Mouse (Mus musculus) left cerebral cortex, postnatal 36 days (tissue): ENCODE results near the gene Izumo4. TPM values are rescaled to one million over a fixed set of nuclear protein-coding genes. Genes with fewer than 3 reads are reported as not detected.

Source experiments
- DNase-seq, 2 experiments: peaks; one replicate each; pipeline ENCODE4 v3.0.0; 2021 to 2022; ENCODE audit warnings: low spot score in 2 of 2, mixed read lengths in 1 of 2
- intact Hi-C: fragments of 180-260 bp; cut with DNase I; formaldehyde crosslinking; loops from one replicate; pipeline ENCODE4 v1.15.1; 2025
- total RNA-seq, 2 experiments: library from RNA; stranded (reverse); gene quantifications; 2 replicates each; pipeline ENCODE4 v1.2.3; 2021

Gene Izumo4
- total RNA-seq, result 10 to 100 TPM; 36.7 to 47.3 TPM

DNA sequence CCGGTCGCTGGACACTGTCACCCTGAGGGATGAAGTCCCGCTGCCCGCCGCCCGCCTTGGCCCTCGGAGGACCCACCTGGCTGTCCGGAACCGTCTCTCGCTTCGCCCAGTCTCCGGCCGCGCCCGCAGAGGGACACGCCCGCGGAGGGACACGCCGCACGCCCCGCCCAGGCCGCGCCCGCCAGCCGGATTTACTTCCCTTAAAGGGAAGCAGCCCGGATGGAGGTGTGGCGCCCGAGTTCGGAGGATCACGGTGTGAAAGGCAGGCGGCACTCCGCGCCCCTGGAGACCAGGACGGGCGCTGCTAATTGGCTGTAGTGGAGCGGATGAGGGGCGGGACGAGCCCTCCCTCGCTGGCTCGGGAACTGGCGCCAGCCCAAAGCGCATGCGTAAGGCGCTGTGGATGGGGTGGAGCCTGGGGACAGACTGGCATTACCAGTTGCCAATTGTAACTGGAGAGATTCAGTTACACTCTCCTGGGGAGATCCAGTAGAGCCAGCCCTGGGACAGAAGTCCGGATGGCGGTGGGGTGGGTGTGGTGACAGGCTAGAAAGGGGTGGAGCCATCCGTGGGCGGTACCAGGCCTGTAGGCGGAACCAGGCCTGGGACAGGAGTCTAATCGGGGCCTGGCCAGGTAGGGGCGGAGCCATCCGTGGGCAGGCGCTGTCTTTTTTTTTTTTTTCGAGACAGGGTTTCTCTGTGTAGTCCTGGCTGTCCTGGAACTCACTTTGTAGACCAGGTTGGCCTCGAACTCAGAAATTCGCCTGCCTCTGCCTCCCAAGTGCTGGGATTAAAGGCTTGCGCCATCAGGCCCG is at the start of gene Izumo4, which contains the start of gene Mob3a:
Gene Izumo4, plus strand, starts transcription at position 464 of the 815 bp plus-strand sequence.
Gene Mob3a, minus strand, starts transcription at position 257 of the 815 bp plus-strand sequence.
- intact Hi-C loops, result loop anchor here (5.0 kb wide), 1 partner anchor 45 kb away; the partner anchor contains the start of gene Btbd2
- peak; percentile 99 to 100 for DNase-seq

DNA sequence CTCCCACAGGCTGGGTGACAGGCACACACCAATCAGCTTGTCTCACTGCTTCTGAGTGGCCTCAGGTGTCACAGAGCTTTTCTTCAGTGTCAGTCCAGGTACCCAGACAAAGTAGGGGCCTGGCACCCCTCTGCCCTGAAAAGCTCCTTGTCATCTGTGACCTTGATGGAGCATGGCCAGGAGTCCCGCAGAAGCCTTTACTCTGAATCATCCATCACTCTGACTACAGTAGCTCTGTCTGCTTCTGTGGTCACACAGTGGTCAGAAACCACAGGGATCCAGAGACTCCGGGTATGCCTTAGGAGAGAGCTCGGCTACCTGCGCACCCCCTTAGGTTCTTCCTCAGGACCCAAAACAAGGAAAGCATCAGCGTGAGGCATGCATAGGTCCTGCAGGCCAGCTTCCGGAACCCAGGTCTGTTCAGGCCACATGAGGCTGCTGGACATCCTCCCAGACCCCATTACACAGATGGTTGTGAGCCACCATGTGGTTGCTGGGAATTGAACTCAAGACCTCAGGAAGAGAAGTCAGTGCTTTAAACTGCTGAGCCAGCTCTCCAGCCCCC is 48.7 kb upstream of the Izumo4 start:
- DNase-seq, result no peak
- intact Hi-C loops, result no loop called here

DNA sequence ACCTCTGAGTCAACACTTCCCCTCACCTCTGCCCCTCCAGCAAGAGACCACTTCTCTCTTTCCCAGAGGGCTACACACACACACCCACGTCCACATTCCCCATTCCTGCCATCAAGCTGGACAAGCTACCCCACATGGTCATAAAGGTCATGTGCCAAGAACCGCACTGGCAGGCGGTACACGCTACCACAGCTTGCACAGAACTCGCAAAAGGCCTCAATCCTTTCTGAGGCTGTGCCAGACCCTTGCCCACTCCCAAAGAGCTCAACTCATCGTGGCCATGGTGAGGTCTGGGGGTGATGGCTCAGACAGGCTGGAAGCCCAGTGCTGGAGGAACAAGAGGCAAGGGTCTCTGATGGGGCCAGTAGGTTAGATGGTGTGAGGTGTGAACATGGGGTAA is 47.1 kb upstream of the Izumo4 start:
- no peak for DNase-seq
- intact Hi-C loops, result loop anchor here (5.0 kb wide), 1 partner anchor 47 kb away; the partner anchor contains the start of genes Izumo4 and Mob3a

DNA sequence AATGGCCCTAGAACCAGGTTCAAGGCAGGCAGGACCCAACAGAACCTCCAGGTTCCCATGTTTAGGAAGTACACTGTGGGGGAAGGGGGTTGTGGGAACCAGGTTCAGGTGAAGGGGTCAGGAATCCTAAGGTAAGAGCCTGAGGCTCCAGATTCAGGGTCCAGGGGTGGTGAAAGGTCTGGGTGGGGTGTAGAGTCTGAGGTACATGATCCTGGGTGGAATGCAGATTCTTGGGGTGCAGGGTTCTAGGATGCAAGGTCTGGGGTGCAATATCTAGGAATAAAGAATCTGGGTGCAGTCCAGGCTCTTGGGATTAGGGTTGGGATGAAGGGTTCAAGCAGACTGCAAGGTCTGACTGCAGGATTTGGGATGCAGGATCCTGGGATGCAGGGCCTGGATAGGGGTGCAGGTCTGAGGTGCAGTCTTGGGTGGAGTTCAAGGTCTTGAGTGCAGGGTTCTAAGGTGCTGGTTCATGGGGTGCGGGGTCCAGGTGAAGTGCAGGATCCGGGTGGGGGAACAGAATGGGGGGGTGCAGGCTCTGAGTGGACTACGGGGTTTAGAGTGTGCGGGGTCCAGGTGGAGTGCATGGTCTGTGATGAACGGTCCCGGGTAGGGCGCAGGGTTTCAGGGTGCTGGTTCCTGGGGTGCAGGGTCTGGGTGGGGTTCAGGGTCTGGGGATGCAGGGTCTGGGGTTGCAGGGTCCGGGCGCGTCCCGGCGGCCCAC is 46.4 kb upstream of the Izumo4 start:
- intact Hi-C loops, result loop anchor here (2.0 to 5.0 kb wide), 3 partner anchors 21 to 47 kb away; partner anchors contain the start of genes Csnk1g2, Izumo4 and Mob3a
- DNase-seq, result no peak

DNA sequence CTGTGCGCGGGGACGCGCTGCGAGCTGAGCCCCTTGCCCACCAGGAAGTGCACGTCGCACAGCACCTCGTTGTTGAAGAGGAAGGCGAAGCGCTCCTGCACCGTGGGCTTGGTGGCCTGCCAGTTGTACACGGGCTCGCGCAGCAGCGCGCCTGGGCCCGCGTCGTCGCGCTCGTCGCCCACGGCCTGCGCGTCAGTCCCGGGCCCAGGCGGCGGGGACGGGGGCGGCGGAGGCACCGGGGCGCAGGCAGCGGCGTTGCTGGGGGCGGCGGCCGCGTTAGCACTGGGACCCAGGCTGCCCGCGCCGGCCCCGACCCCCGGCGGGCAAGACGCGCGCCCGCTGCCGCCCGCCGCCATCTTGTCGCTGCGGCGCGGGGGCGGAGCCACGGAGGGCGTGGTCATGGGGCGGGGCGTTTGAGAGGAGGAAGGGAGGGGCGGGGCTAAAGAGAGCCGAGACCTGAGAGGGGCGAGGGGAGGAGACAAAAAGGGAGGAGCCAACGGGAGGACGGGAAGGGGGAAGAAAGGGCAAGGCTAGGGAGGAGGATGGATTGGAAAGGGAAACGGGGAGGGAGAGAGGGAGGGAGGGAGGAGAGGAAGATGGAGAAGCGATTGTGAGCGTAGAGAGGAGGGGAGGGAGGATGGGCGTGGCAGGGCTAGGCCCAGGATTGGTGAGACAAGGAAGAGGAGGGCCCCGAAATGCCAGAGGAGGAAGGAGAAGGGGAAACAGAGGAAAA is 45.7 kb upstream of the Izumo4 start:
- DNase-seq, result peak; percentile 90 to 91
- intact Hi-C loops, result loop anchor here (2.0 to 5.0 kb wide), 3 partner anchors 21 to 46 kb away; partner anchors contain the start of genes Csnk1g2, Izumo4 and Mob3a

DNA sequence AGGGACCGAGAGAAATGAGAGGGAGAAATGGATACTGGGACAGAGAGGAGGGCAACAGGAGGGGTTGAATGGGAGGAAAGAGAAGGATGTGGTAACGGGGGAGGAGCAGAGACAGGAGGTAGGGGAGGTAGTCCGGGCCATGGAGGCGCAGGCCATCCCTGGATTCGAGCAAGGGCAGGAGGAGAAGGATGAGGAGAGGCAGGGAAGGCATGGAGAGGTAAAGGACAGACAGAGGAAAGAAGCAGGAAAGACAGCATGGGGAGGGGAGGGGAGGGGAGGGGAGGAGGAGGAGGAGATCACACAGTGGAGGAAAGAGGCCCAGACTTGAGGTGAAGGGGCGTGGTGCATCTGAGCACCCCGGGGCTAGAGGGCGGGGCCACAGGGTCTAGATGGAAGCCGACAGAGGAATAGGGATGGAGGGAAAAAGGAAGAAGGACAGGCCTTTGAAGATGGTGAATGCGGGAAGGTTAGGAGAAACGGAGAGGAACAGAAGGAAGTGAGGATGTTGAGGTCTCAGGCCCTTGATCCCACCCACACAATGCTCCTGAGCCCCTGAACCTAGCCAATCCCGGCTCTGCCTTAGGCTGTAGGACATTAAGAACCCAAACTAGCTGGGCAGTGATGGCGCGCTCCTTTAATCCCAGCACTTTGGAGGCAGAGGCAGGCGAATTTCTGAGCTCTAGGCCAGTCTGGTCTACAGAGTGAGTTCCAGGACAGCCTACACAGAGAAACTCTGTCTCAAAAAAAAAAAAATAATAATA is 44.9 kb upstream of the Izumo4 start, which contains the start of gene Btbd2:
Gene Btbd2, minus strand, starts transcription at position 209 of the 761 bp plus-strand sequence.
- intact Hi-C loops, result loop anchor here (2.0 to 5.0 kb wide), 3 partner anchors 20 to 45 kb away; partner anchors contain the start of genes Csnk1g2, Izumo4 and Mob3a
- no peak for DNase-seq

DNA sequence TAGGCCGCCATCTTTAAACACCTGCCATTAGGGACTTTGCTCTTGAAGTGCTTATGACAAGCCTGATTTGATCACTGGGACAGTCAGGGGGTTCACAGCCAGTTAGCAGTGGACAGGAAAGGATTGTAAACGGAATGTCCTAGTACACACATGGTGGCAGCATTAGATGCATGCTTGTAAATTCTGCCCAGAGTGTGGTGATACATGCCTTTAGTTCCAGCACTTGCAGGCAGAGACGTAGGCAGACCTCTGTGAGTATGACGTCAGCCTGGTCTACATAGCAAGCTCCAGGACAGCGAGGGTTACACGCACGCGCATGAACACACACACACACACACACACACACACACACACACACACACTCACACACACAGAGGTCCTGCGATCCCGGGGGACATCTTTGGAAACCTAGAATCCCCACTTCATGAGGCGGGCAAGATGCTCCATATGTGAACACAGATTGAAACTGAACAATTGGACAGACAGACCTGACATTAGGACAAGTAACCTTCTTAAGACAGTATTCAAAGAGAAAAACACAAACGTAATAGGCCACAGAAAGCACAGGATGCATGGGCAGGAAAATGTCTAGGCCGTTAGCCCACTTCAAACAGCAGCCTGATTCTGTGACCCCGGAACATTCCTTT is 43.7 kb upstream of the Izumo4 start:
- intact Hi-C loops, result loop anchor here (5.0 kb wide), 1 partner anchor 44 kb away; the partner anchor contains the start of genes Izumo4 and Mob3a
- DNase-seq, result no peak

DNA sequence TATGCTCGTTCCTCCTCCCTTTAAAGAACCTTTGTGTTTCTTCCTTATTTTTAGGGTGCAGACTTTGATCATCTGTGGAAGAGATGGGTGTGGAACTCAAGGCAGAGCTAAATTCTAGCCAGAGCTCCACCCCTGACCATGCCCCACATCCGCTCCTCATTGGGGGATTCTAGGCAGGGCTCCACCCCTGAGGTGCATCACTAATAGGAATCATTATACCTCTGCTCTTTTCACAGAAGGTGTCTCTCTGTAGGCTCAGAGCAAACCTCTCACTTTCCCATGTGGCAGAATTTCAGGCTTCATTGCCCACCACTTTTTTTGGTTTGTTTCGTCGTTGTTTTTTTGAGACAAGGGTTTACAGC is 43.2 kb upstream of the Izumo4 start:
- no peak for DNase-seq
- intact Hi-C loops, result loop anchor here (5.0 kb wide), 1 partner anchor 43 kb away; the partner anchor contains the start of genes Izumo4 and Mob3a

DNA sequence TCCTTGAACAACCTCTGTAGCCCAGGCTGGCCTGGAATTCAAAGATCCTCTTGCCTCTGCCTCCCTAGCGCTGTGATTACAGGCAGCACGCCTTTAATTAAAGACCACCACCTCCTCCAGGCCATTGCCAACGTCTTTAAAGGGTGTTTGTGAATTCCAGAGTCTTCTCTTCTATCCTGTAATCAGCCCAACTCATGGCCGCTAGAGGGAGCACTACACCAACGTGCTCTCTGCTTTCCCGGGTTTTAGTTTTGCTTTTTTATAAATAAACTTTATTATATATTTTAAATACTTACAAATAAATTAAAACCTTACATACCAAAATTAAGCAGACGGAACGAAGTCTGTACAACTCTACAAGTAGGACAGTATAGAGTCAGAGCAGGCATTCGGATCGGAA is 42.8 kb upstream of the Izumo4 start:
- peak in 1 of 2 experiments; percentile 63 for DNase-seq
- intact Hi-C loops, result loop anchor here (5.0 kb wide), 1 partner anchor 43 kb away; the partner anchor contains the start of genes Izumo4 and Mob3a

DNA sequence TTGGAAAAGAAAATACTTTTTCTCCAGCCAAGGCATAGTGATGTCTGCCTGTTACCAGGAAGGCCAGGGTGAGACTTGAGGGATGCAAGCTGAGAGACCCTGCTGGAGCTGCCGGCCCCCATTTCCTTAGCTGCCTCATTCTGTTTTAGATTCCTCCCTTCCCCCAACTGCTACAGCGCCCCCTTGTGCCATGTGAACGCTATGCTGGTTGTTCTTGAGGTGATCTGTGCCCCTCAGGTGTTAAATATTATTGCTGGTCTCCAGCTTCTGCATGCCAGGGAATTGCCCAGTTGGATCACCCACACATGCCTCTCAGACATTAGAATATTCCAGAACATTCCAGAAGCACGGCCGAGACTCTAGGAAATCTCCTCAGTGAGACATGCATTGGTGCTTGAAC is 40.8 kb upstream of the Izumo4 start:
- DNase-seq, result no peak
- intact Hi-C loops, result no loop called here

DNA sequence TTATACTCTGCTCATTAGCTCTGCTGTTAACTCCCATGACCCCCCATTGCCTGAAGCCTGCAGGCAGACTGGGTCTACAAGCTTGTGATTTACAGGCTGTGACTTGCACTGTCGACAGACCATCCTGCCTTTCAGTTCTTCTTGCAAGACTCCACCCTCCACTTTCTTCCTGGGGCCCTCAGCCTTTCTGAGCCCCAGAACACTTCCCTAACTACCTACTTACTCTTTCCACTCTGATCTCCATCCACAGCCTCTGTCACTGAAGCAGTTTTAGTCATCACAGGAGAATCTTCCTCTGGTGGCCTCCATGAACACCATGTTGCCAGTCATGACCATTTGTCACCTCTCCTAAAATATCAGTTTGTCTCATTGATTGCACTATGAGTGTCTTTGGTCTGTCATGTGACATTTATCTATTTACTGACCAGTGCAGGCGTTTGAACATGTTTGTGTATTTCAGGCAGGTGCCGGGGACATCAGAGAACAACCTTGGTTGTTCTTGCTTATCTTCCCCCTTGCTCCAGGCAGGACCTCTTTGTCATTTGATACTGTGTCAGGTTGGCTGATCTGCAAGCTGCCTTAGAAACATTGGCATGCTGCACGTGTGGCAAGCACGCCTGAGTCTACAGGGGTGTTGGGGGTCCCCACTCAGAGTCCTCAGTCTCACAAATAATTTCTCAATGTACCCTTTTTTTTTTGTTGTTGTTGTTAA is 38.3 kb upstream of the Izumo4 start:
- no peak for DNase-seq
- intact Hi-C loops, result no loop called here

DNA sequence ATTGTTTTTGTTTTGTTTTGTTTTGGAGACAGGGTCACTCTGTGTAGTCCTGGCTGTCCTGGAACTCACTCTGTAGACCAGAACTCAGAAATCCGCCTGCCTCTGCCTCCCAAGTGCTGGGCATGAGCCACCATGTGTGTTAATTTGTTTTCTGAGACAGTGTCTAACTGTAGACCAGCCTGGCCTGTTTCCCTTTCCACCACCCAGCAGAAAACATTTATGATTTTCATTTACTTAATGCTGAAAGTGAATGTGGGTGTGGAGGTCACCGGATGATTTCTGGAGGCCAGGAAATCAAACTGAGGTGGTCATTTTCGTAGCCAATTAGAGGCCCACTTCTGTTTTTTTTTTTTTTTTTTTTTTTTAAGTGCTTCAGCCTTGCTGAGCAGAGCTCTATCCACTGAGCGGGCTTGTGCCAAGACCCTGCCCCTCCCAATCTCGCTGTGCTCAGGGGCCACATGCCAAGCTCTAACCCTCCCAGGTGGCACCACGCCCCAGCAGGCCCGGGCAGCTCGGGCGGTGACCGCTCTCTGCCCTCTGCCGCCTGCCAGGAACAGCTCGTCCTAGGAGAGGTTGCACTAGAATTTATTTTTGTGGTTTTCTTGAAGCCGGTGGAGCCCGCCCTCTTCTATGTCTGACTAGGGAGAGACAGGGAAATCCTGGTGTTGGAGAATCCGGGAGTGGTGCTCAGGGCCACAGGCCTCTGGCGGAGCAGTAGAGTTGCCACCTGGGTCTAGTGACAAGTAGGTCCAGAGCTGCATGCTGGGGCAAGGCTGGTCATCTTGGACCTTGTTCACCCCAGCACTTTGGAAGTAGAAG is 37.6 kb upstream of the Izumo4 start:
- peak; percentile 46 to 54 for DNase-seq
- intact Hi-C loops, result no loop called here

DNA sequence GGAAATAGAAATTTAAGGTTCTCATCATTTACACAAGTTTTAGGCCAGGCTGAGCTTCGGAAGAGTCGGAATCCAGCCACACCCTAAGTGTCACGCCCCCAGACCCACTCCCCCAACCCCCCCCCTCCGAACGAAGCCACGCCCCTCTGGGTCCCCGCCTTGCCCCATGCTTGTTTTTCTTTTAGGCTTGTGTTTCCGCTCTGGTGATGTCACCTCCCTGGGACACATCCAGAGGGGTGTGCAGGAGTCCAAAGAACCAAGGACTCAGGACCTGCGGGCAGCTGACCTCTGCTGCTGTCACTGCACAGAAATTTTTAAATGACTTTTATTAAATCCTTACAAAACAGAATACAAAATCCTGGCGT is 37.0 kb upstream of the Izumo4 start:
- DNase-seq, result no peak
- intact Hi-C loops, result no loop called here

DNA sequence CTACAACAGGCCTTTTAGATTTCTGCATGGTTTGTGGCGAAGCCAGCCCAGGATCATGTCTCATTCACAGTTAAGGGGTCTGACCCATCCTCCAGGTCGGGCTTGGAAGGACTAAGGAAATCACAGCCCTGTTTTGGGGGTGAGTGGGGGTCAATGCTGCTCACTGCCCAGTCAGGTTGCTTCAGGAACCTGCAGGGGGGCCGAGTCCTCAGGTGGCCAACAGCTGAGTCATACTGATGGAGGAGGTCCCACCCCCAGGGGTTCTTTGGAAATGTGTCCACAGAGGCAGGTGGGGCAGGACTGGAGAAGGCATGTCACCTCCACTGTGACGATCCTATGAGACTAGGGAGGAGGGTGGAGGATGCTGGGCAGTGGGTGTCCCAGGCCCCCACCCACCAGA is 36.5 kb upstream of the Izumo4 start:
- intact Hi-C loops, result no loop called here
- no peak for DNase-seq

DNA sequence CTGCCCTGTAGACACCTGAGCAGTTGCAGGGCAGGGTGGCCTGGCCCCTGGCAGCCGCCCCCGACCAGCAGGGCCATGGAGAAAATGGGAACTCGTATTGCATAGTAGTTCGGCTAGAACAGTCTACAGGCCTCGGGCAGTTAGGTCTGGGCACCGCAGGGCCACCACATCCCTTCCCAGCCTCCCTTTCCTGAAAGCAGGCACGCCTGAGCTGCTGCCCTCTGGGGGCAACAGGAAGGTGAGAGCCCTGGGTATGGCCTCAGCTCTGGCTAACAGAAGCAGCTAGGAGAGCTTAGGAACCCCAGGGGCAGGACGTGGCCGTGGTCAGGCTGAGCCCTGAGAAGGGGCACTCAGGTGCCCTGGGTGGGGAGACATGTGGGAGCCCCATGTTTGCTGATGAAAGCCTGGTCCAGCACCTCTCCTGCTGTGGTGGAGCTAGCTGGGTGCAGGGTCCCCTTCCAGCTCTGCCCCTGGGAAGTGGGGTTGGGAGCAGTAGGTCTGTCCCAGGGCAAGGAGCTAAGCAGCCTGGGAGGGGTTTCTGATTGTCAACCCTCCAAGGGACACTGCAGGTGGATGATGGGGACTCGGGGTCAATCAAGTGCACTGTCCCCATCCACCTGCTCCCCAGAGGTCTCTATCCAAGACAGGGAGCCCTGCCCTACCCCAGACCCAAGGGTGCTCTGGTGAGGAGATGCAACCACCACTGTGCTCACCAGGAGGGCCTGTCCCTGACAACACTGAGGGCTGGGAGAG is 35.8 kb upstream of the Izumo4 start:
- intact Hi-C loops, result no loop called here
- no peak for DNase-seq

DNA sequence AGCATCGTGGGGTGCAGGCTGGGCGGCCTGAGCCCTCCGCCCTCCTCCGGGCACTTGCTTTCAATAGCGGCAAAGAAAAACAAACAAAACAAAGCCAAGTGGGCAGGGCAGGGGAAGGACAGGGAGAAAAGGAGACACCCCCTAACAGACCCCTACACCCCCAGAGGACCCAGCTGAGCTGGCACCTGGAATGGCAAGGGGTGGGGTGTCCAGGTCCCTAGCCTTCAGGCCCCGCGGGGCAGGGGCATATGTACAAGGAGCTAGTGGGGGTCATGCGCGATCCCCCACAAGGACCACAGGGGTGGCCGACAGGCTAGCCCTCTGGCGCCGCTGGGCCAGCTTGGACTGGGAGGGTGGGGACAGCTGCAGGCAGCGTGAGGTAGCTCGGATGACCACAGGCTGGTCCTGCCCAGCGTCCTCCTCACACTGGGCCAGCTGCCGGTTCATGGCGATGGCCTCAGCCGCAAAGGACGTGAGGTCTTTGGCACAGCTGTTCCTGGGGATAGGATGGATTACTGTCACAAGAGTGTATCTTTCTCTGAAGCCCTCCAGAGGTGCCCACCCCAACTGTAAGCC is 35.1 kb upstream of the Izumo4 start:
- DNase-seq, result no peak
- intact Hi-C loops, result no loop called here
